Mouse (Mus musculus) erythroblast, embryonic 14.5 days (primary cell): Measurements from ENCODE around the gene Mbnl2.

Experiments used
- GATA1 ChIP-seq: IDR thresholded peaks from 2 replicates; pipeline ENCODE4 v1.6.1; 2012; ENCODE audit warnings: low read length, inconsistent platforms, mixed read lengths
- TAL1 ChIP-seq: IDR thresholded peaks from 3 replicates; pipeline ENCODE4 v1.6.1; 2012; ENCODE audit warnings: low read length, inconsistent platforms, mixed read lengths

- TF ChIP-seq TAL1: no peak
- no peak for TF ChIP-seq GATA1
Measured at GRCm38 (mm10) chr14:120284504-120284903, 9.0 kb downstream of the Mbnl2 start.
